Mouse (Mus musculus) B cell, adult 2 months (primary cell): ENCODE measurements around the gene Fxyd2.

Experiments
- DNase-seq, 2 experiments: peaks; one replicate each; pipeline ENCODE4 v3.0.0; 2022

The Fxyd2 gene

DNA sequence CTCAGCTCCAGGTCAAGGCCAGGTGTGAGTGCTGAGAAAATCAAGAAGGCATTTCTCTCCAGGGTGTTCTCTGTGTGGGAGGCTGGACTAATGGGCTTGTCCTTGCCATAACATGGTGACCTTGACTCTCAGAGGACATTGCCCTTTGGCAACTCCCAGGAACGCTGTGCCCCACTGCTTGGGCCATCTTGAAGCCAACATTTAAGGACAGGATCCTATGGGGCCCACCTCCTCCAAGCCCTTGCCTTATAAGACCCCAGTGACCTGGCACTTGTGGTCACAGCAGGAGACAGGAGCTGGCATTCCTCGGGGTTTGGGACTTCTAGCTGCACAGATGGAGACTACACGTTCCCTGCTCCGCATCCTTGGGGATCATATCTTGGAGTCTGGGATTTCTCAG is at the start of gene Fxyd2:
Fxyd2 (plus strand) TSS at position 236 of the 400 bp plus-strand sequence.
- no peak for DNase-seq

DNA sequence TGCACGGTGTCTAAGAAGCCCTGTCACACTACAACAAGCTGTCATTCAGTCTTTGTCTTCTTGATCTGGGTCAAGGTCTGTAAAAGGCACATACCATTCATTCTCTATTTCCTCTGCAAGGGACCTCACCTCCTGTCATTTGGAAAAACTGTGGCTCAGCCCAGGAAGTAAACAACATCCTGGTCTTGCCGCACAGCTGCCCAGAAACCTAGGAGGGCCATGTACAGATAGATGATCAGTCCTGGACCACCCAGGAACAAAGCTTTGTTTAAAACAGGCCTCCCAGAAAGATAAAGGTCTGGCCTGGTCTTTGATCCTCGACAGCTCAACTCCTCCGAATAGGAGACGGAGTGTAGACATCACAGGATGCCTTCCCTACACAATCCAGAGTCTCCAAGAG is 49.6 kb upstream of the Fxyd2 start:
- no peak for DNase-seq

DNA sequence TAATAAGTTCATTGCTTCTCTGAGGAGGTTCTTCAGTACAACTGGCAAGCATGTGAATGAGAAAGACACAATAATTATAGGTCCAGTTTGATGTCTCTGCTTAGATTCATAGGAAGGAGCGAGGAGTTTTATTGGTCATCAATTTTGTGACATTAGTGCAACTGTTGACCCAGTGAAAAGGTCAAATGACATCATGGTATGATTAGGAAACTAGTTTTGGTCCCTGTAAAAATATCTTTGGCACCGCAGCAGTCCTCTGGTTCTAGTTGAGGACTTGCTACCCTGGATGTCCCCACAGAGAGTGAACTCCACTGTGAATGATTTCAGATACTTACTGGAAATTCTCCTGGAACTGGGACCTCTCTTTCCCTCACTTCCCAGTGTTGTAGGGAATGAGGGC is 44.3 kb upstream of the Fxyd2 start:
- DNase-seq: no peak

DNA sequence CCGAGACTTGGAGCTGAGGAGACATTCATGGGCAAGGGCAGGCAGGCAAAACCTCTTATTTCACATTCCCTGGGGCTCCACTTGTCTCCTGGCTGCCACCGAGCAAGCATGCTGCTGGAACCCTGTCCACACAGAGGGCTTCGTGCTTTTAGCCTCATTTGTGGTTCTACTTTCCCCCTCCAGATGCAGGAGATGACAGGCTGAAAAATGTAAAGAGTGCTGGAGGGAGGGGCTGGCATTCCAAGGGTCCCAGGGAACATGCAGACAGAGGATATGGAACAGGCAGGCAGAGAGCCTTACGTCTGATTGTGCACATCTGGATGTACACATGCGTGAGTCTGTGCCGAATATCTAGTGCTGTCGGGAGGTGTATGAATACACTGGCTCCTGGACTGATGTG is 41.1 kb upstream of the Fxyd2 start:
- DNase-seq: no peak

DNA sequence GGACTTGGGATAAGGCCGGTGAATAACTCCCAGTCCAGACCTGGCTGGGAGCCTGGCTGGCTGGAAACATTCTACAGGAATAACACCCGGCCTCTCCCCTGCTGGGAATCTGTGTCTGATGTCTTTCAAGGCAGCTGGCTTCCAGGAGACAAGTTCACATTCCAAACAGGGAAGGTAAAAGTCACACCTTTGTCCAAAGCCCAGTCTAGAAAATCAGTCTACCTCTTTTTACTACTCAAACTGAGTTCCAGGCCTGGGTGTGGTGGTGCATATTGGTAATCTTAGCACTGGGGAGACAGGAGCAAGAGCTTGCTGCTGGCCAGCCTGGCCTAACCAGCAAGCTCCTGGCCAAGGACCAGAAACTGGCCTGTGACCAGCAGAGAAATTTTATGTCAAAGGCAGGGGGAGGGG is 37.4 kb upstream of the Fxyd2 start:
- no peak for DNase-seq

DNA sequence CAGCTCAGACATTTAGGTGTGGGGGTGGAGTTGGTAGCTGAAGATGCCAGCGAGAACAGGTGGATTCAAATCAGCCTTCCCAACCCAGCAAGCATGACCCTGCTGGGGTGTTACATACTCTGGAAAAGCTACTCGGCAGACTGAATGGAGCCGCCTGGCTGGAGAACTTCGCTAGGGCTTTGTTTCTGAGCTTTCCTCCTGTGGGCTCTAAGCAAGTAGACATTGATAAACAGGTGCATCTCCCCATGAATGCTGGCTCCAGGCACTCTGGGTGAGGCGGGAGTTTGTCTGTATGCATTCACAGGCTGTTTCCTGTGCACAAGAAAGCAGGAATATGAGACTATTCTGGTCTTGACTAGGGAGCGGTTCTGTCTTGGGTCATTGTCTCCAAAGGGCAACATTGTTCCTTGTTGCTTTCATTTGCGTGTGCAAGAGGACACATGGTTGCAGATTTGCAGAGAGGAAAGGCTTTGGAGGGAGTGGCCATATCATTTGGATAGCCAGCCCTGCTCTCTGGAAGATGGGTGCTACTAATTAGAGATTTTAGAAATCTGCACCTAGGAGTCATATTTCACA is 35.7 kb upstream of the Fxyd2 start:
- DNase-seq: no peak

DNA sequence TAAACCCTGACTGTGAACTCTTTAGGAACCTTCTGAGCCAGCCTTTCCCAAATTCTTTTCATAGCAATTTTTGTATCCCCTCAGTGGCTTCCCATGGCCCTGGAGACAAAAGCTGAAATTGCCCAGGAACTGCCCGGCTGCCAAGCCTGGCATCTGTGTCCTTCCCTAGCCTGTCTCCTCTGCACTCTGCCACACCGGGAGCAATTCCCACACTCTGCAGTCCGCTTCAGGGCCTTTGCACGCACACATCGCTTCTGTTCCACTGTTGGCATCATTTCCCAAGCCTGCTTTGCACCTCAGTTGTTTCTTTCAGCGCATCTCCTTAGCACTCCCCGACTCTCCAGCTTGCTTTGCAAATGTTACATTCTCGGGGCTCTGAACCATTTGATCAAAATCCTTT is 31.8 kb upstream of the Fxyd2 start:
- no peak for DNase-seq

DNA sequence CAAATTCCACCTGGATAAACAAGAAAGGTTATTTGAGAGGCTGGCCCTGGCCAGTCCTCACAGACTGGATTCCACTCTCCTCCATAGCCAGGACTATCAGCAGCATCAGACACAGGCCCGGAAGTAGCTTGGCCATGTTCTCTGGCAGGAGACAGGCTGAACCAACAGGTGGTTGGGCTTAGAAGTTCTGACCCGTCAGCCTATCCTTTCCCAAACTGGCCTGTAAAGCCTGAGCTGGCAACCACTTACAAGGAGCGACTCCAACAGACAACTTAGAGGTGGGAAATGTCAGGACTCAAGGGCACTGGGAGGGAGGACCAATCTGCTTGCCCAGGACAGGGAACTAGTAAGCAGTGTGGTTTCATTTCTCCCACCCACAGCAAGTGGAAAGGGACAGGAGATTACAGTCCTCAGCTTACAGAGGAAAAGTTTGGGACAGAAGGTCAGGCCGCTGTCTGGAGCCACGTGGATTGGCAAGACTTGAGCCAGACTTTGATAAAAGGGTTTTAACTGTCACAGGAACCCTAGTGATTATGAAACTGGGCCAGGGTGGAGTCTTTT is 31.0 kb upstream of the Fxyd2 start:
- no peak for DNase-seq

DNA sequence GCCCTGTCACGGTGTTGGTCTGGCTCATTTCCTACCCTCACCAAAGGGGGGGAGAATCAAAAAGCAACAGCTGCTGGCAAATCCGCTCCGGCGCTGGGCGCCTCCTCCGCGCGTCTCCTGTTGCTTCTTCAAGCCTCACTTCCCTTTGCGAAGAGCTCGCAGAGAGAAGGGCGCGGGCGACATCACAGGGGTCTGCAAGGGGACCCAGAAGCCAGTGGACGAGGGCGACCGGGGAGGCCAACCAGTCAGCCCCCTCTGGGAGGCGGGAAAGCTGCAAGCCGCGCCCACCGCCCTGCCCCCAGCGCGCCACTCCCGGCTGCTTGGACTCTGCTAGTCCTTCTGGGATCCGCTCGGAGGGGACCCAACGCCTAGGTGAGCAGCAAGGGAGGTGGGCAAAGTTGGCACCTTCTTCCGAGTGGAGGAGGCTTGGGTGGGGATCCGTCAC is 29.3 kb upstream of the Fxyd2 start, which contains the start of gene Fxyd6:
Fxyd6 (plus strand) TSS at position 69 of the 445 bp plus-strand sequence.
- peak; percentile 30 to 40 for DNase-seq

DNA sequence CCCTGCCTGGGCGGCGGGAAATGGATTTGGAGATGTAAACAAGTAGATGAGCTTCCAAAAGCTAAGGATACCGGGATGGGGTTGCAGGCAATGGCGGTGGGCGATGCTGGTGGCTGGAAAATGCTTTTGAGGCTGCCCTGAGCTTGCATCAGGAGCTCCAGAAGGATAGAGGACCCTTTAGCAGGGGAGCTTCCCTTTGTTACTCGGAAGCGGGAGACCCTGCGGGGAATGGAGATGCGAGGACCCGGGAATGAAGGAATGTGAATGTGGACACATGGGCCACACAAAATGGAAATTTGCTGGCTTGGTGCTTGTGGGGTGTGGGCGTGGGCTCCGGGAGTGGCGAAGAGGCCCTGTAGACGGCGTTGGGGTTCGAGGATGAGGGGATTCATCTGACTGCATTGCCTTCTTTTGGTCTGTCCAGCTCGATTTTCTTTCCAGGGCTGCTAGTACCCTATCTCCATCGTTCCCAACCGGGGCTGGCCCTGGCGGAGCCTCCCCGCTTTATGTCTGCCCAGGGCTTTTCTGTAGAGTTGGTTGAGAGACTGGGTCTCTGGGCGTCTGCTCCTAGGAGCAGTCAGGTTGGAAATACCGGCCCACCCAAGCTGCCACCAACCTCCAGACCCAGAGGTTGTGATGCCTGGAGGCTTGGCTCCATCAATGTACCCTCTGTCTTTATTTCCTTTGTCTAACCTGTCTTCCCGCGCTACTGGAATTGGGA is 28.7 kb upstream of the Fxyd2 start:
- DNase-seq: no peak

DNA sequence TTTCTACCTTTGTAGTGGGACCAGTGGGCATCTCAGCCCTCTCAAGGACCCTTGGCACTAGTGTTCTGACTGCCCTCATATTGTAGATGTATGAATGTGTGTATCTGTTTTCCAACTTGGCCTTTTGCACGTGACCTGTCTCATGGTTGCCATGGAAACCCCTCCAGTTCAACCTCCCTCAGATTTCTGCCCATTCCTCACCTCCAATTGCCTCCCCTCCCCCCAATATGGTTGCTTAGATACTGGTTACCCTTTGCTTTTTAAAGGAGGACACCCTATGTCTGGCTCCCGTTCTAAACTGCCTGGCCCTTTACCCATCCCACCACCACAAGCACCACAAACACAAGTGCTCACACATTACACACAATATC is 28.1 kb upstream of the Fxyd2 start:
- no peak for DNase-seq

DNA sequence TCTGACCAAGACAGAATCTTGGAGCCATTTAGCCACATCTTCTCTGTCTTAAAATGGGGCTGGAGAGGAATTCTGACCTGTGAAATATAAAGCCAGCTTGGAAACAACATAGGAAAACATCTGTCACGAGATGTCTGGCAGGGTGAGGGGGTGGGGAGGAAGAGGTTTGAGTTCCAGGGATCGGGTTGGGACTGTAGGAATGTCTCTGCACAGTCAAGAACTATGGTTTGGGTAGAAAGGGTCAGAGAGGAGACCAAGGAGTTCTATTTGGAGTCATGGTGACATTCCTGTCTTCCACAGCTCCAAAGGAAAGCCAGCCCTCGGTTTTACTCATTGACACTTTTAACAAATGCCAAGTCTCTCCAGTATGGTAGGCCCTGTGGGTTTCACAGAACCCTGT is 25.6 kb upstream of the Fxyd2 start:
- DNase-seq: no peak

DNA sequence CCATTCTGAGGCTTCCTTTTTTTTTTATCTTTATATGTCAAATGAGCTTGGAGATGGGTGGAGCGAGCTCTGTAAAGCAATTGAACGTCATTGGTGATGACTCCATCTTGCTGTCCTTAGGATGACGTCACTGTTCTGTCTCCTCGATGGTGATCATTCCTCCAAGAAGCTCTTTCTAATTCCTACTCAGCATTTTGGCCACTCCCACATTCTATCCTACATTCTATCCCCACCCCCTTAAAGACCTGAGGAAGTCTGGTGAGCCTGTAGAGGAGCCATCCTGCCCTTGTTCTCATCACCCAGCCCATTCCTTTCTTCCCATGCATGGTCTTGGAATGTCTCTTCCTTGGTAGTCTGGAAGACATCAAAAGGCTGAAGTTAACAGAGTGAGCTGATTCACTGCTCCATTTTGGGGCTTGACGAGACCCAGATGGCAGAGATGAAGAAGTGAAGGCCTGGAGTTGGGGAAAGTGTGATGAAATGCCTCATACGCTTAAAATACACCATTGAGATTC is 24.4 kb upstream of the Fxyd2 start:
- no peak for DNase-seq

DNA sequence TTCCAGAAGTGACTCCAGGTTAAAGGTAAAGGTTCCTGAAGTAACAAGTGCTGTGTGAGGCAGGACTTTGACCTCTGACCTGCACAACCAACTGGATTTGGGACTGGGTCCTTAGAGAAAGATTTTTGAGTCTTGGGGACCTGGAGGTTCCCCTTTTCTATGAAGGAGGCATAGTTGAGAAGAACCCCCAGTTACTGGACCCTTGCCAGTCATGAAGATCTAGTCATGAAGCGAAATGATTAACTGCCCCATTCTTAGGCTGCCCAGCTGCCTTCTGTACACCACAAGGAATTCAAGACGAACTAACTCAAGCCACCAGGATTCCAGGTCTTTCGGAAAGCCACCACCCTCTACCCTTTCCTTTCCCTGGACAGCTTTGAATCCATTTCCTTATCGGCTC is 23.0 kb upstream of the Fxyd2 start:
- DNase-seq: no peak

DNA sequence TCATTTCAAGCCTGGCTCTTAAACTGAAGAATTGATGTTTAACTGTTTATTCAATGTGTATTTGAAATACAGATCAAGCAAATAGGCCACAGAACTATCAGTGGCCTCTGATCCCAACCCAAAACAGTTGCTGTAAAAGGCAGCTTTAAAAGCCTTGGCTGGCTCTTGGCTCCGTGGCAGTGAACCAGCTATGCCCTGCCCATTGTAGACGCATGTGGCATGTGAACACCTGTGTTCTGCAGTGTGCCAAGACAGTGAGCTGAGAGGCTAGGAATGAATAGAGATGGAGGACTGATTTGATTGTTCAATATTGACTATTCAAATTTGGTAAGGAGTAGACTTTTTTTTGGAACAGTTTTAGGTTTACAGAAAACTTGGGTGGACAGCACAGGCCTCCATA is 22.6 kb upstream of the Fxyd2 start:
- DNase-seq: no peak

DNA sequence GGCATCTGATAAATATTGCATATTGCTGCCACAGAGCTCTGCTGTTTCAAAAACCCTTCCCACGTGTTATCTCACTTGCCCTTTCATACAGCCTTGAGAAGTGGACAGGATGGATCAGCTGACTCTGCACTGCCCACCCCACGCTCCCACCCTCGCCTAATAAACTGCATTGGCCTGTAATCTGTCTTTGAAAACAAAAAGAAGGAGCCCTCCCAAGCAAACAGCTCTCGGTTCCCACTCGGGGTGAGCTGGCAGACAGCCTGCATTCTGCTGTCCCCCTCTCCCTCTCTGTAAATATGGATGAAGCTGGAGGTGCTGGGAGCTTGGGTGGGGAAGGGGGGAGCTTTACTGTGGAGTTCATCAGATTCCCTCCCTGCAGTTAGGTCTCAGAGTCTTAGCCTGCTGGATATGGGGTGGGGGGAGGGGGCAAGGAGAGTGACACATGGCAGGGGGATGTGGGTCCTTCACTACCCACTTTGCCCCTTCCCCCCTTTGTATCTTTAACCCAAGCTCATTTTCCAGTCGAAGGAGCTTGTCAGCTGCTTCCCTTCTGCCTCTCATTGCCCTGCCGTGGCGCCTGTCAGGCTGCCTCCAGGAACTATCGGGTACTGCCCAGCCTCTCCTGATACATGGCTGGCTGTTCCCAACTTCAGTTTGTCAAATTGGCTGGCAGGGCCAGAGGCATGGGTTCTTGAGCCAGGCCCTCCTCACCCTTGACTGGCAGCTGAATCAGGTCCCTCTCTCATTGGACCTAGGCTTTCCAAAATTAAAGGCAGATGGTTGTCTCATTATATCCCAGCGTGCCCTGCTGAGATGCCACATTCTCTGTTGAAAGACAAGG is 18.8 kb upstream of the Fxyd2 start:
- DNase-seq: no peak

DNA sequence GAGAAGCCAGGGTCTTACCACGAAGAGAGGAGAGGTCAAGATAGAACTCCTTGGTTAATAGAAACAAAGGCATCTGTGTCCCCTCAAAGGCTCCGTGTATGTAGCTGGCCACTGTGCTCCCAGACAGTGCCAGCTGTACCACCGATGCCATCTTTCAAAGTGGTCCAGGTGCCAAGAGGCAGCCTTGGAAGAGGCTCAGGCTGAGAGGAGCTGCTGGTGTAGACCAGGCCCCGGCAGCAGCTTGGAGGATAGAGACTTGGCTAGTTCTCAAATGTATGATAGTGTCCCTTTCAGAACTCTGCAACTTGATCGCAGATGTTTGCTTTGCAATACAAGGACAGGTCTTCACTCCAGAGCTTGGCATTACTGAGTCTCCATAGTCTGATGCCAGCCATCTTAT is 17.1 kb upstream of the Fxyd2 start:
- DNase-seq: no peak

DNA sequence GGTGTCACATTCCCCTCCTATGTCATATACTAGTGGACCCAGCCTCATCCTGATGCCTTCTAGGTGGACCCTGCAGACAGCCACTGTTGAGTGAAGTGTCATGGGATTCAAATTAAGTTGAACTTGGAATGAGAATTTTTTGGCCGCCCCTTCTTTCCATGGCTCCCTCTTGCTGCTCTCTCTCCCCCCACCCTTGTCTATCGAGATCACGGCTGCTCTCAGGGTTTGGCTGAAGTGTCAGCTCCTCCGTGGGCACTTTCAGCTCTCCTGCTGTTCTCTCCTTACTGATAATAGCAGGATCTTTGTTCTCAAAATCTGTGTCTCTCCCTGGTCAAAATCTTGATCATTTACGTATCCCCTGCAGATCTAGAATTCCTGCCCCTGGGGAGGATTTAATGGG is 16.6 kb upstream of the Fxyd2 start:
- DNase-seq: no peak

DNA sequence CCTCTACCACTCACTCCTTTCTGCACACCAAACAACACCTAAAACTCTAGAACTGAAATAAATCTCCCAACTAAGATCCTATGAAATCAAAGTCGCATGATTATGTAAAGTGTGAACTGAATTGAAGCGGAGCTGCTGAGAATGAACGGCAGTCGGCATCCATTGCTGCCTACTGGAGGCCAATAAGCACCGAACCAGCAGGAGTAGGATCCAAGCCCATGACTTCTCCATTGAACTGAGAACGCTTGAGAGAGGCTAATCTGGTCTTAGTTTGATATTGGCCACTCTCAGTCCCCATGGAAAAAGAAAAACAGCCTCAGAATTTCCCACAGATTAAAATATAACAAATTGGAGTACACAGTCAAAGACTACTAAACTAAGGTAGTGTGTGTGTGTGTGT is 15.6 kb upstream of the Fxyd2 start:
- DNase-seq: no peak

DNA sequence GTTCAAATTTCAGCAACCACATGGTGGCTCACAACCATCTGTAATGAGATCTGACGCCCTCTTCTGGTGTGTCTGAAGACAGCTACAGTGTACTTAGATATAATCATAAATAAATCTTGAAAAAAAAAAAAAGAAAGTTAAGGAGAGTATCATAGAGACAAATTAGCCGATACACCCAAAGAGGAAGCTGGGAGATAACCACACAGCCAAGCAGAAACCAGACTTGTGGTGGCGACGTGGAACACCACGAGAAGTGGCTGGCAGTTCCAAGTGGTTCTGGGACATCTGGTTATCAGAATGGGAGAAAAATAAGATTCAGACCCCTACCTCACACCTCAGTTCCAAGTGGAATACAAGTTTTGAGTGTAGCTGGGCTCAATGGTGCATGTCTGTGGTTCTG is 12.8 kb upstream of the Fxyd2 start:
- no peak for DNase-seq

DNA sequence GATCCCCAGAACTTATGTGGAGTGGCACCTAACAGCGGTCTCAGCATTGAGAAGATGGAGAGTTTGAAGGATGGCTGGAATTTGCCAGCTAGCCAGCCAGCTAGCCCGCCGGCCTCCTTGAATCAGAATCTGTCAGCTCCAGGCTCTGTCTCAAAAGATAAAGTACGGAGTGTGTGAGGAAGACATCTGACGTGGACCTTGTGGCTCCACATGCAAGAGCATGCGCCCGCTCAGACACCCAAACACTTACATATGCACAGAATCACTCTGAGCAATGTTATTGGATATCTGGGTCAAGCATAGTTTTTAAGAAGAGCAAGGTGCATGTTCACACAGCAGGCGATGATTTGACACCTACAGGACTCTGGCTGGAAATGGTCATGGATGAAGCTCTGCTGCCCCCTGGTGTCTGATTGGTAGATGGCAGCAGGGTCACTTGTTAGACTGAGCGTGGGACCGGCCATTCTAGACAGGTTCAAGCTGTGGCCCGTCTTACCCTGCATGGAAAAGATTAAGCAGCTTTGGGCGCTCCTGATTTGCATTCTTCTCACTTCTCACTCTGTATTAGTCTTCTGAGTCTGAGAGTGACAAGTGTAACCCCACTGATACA is 11.0 kb upstream of the Fxyd2 start:
- peak; percentile 95 to 96 for DNase-seq

DNA sequence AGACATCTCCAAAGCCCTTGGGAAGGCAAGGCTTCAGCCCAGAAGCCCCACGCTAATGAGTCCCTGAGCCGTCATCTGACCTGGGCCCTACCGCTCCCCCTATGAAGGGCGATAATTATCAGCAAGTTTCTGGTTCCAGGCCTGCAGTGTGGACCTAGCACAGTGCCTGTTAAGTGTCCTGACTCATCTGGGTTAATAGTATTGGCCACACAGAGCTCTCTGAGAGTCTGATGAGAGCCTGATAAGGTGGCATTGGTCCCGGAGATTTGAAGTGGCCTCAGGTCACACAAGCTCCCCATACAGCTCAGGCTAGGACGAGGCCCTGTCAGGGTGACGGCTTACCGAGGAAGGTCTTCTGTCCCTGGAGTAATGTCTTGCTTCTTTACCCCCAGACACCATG is 9.9 kb upstream of the Fxyd2 start:
- no peak for DNase-seq

DNA sequence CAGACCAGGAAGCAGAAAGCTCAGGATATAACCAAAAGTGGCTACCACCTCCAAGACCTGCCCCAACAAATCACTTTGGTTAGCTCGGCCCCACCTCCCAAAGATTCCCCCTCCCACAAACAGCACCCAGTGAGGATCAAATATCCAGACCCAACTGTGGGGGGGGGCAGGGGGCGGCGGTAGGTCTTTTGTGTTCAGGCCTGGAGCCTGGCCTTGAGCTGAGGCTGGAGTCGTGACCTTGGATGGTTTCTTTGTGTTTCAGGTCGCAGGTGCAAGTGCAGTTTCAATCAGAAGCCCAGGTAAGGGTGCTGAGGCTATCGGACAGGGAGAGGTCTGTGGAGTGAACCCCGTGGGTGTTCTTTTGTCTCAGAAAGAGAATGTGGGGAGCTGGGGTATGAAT is 8.2 kb upstream of the Fxyd2 start:
- no peak for DNase-seq
